Mouse (Mus musculus) stomach, postnatal 0 days (tissue): ENCODE results near the gene Lrriq4. TPM values are rescaled to one million over a fixed set of nuclear protein-coding genes. Genes with fewer than 3 reads are reported as not detected.
A peak's percentile ranks its signal among the peaks of the same experiment; 100 is the strongest.

ENCODE experiments used
- ATAC-seq: fragments of 200-750 bp; cut with Nextera tagmentation; 2 replicates; pipeline ENCODE4 v1.8.0; 2017; ENCODE audit not compliant: low FRiP score, low TSS enrichment
- DNase-seq: peaks from one replicate; pipeline ENCODE4 v3.0.0-alpha.2; 2016; ENCODE audit warnings: low spot score
- H3K27ac ChIP-seq: fragments of 300-500 bp; sonication (generic); replicated peaks from 2 replicates; pipeline ENCODE4 v1.5.1; 2014; ENCODE audit warnings: mild to moderate bottlenecking, control low read depth
- H3K27me3 ChIP-seq: fragments of 300-500 bp; sonication (generic); 2 replicates; pipeline ENCODE4 v1.6.1; 2014; ENCODE audit warnings: low read length; ENCODE audit not compliant: control insufficient read depth, insufficient read depth
- H3K36me3 ChIP-seq: fragments of 300-500 bp; sonication (generic); 2 replicates; pipeline ENCODE4 v1.6.1; 2014; ENCODE audit warnings: low read length, mixed read lengths; ENCODE audit not compliant: control insufficient read depth, insufficient read depth
- H3K4me1 ChIP-seq: fragments of 300-500 bp; sonication (generic); replicated peaks from 2 replicates; pipeline ENCODE4 v1.6.1; 2014; ENCODE audit warnings: antibody characterized with exemption; ENCODE audit not compliant: control insufficient read depth, insufficient read depth
- H3K4me2 ChIP-seq: fragments of 300-500 bp; sonication (generic); replicated peaks from 2 replicates; pipeline ENCODE4 v1.6.1; 2014; ENCODE audit warnings: low read depth, mild to moderate bottlenecking, control low read depth, moderate library complexity
- H3K4me3 ChIP-seq: fragments of 300-500 bp; sonication (generic); 2 replicates; pipeline ENCODE4 v1.5.1; 2014; ENCODE audit warnings: low read depth, low read length, control low read depth
- H3K9ac ChIP-seq: fragments of 300-500 bp; sonication (generic); 2 replicates; pipeline ENCODE4 v1.6.1; 2014; ENCODE audit warnings: mild to moderate bottlenecking, low read length, control low read depth, mixed read lengths
- H3K9me3 ChIP-seq: fragments of 300-500 bp; sonication (generic); 2 replicates; pipeline ENCODE4 v1.6.1; 2016; ENCODE audit warnings: low read length; ENCODE audit not compliant: control insufficient read depth
- CTCF ChIP-seq: IDR thresholded peaks from 2 replicates; pipeline ENCODE4 v1.5.1; 2016; ENCODE audit warnings: antibody characterized with exemption, low read depth, mild to moderate bottlenecking, moderate library complexity
- EP300 ChIP-seq: optimal IDR thresholded peaks from 2 replicates; pipeline ENCODE3; 2016; ENCODE audit warnings: antibody characterized with exemption
- WGBS: fragments of 180-500 bp; shearing (Covaris S2); extraction: QIAGEN DNeasy Blood & Tissue Kit; methylation state at CpG from one replicate; pipeline ENCODE4 v1.1.7; 2014; 5-methylcytosine and 5-hydroxymethylcytosine counted together
- polyA plus RNA-seq: library from polyadenylated mRNA; unstranded; fragments of >200 nt; fragmentation: Nextera tagmentation; extraction: Ambion mirVana; gene quantifications from 2 replicates; pipeline ENCODE4 v1.2.1, GENCODE M21; 2015

The Lrriq4 gene
- polyA plus RNA-seq, 1 experiment from 2014 or later = 0.10 TPM

DNA sequence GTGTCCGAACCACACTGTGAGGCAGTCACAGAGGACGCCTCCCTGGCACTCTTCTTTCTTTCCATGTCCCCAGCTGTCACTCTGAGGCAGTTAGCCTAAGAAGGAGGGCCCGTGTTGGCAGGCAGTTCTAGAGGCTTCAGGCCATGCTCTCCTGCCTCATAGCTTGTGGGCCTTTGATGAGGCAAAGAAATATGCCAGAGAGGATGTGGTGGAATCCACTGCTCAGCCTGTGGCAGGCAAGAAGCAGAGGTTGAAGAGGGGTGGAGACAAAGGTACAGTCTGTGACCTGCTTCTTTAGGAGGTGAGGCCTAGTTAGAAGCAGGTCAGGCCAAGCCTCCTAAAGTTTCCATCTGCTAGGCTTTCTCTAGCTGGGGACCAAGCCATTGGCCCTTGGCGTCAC is 33.4 kb upstream of the Lrriq4 start:
- ATAC-seq (no peak), DNase-seq (no peak)
- Histone ChIP-seq H3K27me3 (no peaks in the 10 kb centered on the region), H3K36me3 (peaks cover 26% of the 10 kb centered on the region), H3K4me1 (no peaks in the 10 kb centered on the region), H3K9ac (no peak overlapping the region), H3K4me3 (no peak overlapping the region), H3K9me3 (no peaks in the 10 kb centered on the region), H3K27ac (no peak overlapping the region), H3K4me2 (no peak overlapping the region)
- 91% methylated on average over 4 of the region's 4 CpGs for WGBS
- TF ChIP-seq CTCF = no peak
- TF ChIP-seq EP300 = no peak

DNA sequence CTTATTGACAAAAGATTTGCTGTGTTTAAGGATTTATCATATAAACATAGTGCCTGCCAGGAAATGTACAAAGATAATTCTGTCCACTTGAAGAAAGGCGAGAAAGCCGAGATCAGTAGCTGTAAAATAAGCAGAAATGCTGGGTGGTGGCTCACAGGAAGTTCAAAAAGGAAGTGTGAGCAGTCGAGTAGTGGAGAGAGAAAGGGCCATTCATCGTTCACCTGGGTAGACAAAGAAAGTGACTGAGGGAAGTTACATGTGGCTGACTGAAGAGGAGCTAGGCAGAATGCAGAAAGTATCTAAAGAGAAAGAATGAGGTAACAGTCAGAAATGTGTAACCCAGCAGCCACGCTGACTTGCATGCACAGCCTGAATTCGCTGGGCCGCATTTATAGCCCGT is 24.2 kb upstream of the Lrriq4 start:
- WGBS = 75% methylated on average over 8 of the region's 8 CpGs
- Histone ChIP-seq H3K4me2 (no peak overlapping the region), H3K4me3 (no peak overlapping the region), H3K27ac (no peak overlapping the region), H3K9ac (no peak overlapping the region), H3K27me3 (no peaks in the 10 kb centered on the region), H3K9me3 (no peaks in the 10 kb centered on the region), H3K36me3 (peaks cover 16% of the 10 kb centered on the region), H3K4me1 (no peaks in the 10 kb centered on the region)
- ATAC-seq (no peak), DNase-seq (no peak)
- TF ChIP-seq CTCF = no peak
- no peak for TF ChIP-seq EP300

DNA sequence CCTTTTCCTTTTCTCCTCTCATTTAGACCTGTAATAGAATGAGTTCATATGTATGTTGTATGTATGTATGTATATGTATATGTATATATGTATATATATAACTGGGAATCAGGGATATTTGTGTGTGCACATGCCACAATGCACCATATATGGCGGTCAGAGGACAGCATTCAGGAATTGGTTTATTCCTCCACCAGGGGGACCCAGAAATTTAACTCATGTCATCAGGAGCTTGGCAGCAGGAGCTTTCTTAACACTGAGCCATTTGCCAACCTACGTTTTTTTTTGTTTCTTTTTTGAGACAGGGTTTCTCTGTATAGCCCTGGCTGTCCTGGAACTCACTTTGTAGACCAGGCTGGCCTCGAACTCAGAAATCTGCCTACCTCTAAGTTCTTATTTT is 10.6 kb upstream of the Lrriq4 start:
- no peaks in the 10 kb centered on the region for H3K9me3 ChIP-seq
- no peak overlapping the region for H3K4me2 ChIP-seq
- no peaks in the 10 kb centered on the region for H3K36me3 ChIP-seq
- H3K27ac ChIP-seq = no peak overlapping the region
- no peak overlapping the region for H3K4me3 ChIP-seq
- DNase-seq (no peak), ATAC-seq (no peak)
- no peak for TF ChIP-seq EP300
- peak; percentile 45 for TF ChIP-seq CTCF
- 56% methylated on average over 3 of the region's 3 CpGs for WGBS
- no peak overlapping the region for H3K9ac ChIP-seq
- no peaks in the 10 kb centered on the region for H3K27me3 ChIP-seq
- no peaks in the 10 kb centered on the region for H3K4me1 ChIP-seq

DNA sequence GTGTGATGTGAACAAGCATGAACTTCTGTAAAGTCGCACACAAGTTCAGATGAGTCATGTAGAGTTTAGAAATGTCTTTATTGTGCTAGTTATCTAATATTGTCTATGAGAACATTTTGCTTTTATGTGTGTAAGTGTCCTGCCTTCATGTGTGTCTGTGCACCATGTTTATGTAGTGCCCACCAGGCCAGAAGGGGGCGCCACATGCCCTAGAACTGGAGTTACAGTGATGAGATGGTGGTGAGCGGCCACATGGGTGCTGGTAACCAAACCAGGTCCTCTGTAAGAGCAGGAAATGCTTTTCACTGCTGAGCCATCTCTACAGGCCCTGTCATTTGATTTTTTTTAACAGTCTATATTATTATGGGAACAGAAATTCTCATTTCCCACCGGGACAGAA is 8.7 kb upstream of the Lrriq4 start:
- Histone ChIP-seq H3K4me1 (no peaks in the 10 kb centered on the region), H3K4me3 (no peak overlapping the region), H3K27ac (no peak overlapping the region), H3K9ac (no peak overlapping the region), H3K4me2 (no peak overlapping the region), H3K36me3 (no peaks in the 10 kb centered on the region), H3K9me3 (no peaks in the 10 kb centered on the region), H3K27me3 (no peaks in the 10 kb centered on the region)
- WGBS = 76% methylated on average over 4 of the region's 4 CpGs
- peak; percentile 34 for TF ChIP-seq CTCF
- TF ChIP-seq EP300 = no peak
- no peak for DNase-seq
- no peak for ATAC-seq

DNA sequence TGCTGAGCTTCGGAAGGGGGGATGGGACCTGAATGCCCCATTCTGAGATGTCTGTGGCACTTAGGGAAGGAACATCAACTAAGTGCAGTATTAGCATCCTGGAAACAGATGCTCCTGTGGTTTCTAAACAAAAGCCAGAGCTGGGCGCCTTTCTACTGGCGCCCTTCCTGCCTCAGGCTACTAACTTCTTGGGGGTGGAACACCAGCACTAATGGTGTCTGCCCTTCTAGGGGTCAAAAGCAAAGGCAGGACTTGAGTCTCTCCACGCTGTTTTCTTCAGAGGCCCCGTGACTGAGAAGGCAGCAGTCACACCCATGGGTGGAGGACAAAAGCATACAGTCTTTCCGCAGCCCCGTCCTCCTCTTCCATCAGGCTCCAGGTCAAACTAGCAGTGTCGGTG is 2.5 kb downstream of the Lrriq4 start:
- H3K4me1 ChIP-seq = no peaks in the 10 kb centered on the region
- TF ChIP-seq EP300 = no peak
- no peak for TF ChIP-seq CTCF
- H3K27me3 ChIP-seq = no peaks in the 10 kb centered on the region
- no peak for DNase-seq
- H3K9me3 ChIP-seq = no peaks in the 10 kb centered on the region
- H3K4me2 ChIP-seq = no peak overlapping the region
- no peak for ATAC-seq
- no peak overlapping the region for H3K27ac ChIP-seq
- no peak overlapping the region for H3K9ac ChIP-seq
- no peak overlapping the region for H3K4me3 ChIP-seq
- 50% methylated on average over 8 of the region's 8 CpGs for WGBS
- no peaks in the 10 kb centered on the region for H3K36me3 ChIP-seq

DNA sequence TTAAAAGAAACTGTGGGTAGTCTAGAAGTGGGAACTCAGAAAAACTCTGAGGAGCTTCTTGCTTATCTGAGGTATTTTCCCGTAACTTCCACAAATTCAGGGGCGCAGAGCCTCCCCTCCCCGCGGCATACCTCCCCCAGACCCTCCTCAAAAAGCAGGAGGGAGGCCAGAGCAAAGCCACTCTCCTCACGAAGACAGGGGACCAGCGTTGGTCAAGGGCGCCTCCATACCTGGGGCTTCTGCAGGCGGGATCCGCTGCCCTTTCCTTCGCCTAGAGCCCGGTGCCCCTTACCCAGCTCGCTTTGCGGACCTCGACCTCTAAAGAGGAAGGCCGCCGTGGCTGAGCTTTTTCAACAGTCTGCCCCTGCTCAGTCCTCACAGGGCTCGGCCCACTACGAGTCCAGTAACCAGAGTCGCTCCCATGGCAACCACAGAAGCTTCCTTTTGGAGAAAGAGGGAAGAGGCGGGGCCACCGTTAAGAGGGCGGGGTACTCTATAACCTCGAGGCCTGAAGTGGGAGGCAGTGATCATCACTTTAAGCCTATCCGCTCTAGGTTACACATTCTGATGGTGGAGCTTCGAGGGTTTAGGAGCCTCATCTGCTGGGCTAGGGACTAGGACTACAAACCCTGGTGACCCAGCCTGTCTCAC is 3.3 kb downstream of the Lrriq4 start, which contains the start of gene Lrrc34:
Gene Lrrc34 (minus strand): TSS at position 430 of the 651 bp plus-strand sequence.
- Histone ChIP-seq H3K36me3 (no peaks in the 10 kb centered on the region), H3K4me2 (peak within 1 kb of the TSS; percentile 51), H3K9ac (no peak within 1 kb of the TSS), H3K9me3 (no peaks in the 10 kb centered on the region), H3K27me3 (no peaks in the 10 kb centered on the region), H3K27ac (no peak within 1 kb of the TSS), H3K4me1 (no peaks in the 10 kb centered on the region), H3K4me3 (peak within 1 kb of the TSS; percentile 23)
- peak; percentile 66 for DNase-seq
- 5% methylated on average over 25 of the region's 25 CpGs for WGBS
- peak; percentile 71; the same call in 1 of the 2 replicates for ATAC-seq
- TF ChIP-seq EP300 (no peak), CTCF (no peak)
